Mouse (Mus musculus) ovary, postnatal 14 days (tissue): ENCODE measurements around the gene Tyw1.
A peak's percentile ranks its signal among the peaks of the same experiment; 100 is the strongest.
"Not testable (repeated sequence)": the region's sequence is repeated elsewhere in the genome, so short reads cannot be mapped to it uniquely, and the experiment has no call there.

Source experiments
- DNase-seq: peaks from one replicate; pipeline ENCODE4 v3.0.0; 2022; ENCODE audit warnings: low spot score

The Tyw1 gene

GRCm38 (mm10) chr5:130255017-130255720 lies at the start of gene Tyw1, which contains the start of gene Sbds:
Gene Tyw1 (plus strand): TSS chr5:130255619.
Gene Sbds (minus strand): TSS chr5:130255530.
- DNase-seq: peak; percentile 94

GRCm38 (mm10) chr5:130207299-130207698 lies 48.1 kb upstream of the Tyw1 start:
- no peak for DNase-seq

- no peak for DNase-seq
Measured at GRCm38 (mm10) chr5:130212956-130213355, 42.5 kb upstream of the Tyw1 start.

- no peak for DNase-seq
Measured at GRCm38 (mm10) chr5:130216781-130217180, 38.6 kb upstream of the Tyw1 start, which contains the start of gene Tmem248. Gene Tmem248 (plus strand): TSS chr5:130217081.

GRCm38 (mm10) chr5:130217406-130217805 lies 38.0 kb upstream of the Tyw1 start:
- no peak for DNase-seq

GRCm38 (mm10) chr5:130218336-130218735 lies 37.1 kb upstream of the Tyw1 start:
- DNase-seq: no peak

GRCm38 (mm10) chr5:130221316-130221715 lies 34.1 kb upstream of the Tyw1 start:
- DNase-seq: no peak

GRCm38 (mm10) chr5:130221760-130222145 lies 33.7 kb upstream of the Tyw1 start:
- DNase-seq: peak; percentile 8

GRCm38 (mm10) chr5:130222146-130223004 lies 33.0 kb upstream of the Tyw1 start:
- DNase-seq: peak; percentile 97

- no peak for DNase-seq
Measured at GRCm38 (mm10) chr5:130226790-130227189, 28.6 kb upstream of the Tyw1 start.

GRCm38 (mm10) chr5:130228120-130228519 lies 27.3 kb upstream of the Tyw1 start:
- DNase-seq: no peak

- no peak for DNase-seq
Measured at GRCm38 (mm10) chr5:130236302-130236701, 19.1 kb upstream of the Tyw1 start.

GRCm38 (mm10) chr5:130239236-130239635 lies 16.2 kb upstream of the Tyw1 start:
- DNase-seq: no peak

GRCm38 (mm10) chr5:130239856-130240255 lies 15.6 kb upstream of the Tyw1 start:
- no peak for DNase-seq

GRCm38 (mm10) chr5:130241426-130241825 lies 14.0 kb upstream of the Tyw1 start:
- DNase-seq: no peak

GRCm38 (mm10) chr5:130247823-130248222 lies 7.6 kb upstream of the Tyw1 start:
- no peak for DNase-seq

- no peak for DNase-seq
Measured at GRCm38 (mm10) chr5:130254164-130255016, 1.0 kb upstream of the Tyw1 start.

GRCm38 (mm10) chr5:130255799-130256525 lies 543 bp downstream of the Tyw1 start:
- DNase-seq: not testable (repeated sequence)

GRCm38 (mm10) chr5:130256678-130257271 lies 1.4 kb downstream of the Tyw1 start:
- DNase-seq: peak; percentile 79

- DNase-seq: no peak
Measured at GRCm38 (mm10) chr5:130257303-130257702, 1.9 kb downstream of the Tyw1 start.

- no peak for DNase-seq
Measured at GRCm38 (mm10) chr5:130263454-130263853, 8.0 kb downstream of the Tyw1 start.
